Mouse (Mus musculus) megakaryocyte, adult 5-6 weeks (primary cell): ENCODE measurements around the gene Zscan10. TPM values are rescaled to one million over a fixed set of nuclear protein-coding genes. Genes with fewer than 3 reads are reported as not detected.

Experiments used
- ATAC-seq: 2 replicates; pipeline ENCODE4 v1.8.0; 2016; ENCODE audit warnings: mild to moderate bottlenecking, inconsistent platforms; ENCODE audit not compliant: poor library complexity, severe bottlenecking
- total RNA-seq, 2 experiments: library from RNA; stranded (forward) in 1 of 2; stranded (reverse) in 1 of 2; fragments of 153-499, 151-499 nt in 1 of 2; fragments of 221-1000, 200-1000 nt in 1 of 2; gene quantifications; 2 replicates each; pipeline versions ENCODE4 v1.2.3 to v1.2.4; 2015 to 2017

Zscan10 gene
- total RNA-seq (2015) (not detected in 2 replicates), total RNA-seq (2017) (not detected in 2 replicates)

DNA sequence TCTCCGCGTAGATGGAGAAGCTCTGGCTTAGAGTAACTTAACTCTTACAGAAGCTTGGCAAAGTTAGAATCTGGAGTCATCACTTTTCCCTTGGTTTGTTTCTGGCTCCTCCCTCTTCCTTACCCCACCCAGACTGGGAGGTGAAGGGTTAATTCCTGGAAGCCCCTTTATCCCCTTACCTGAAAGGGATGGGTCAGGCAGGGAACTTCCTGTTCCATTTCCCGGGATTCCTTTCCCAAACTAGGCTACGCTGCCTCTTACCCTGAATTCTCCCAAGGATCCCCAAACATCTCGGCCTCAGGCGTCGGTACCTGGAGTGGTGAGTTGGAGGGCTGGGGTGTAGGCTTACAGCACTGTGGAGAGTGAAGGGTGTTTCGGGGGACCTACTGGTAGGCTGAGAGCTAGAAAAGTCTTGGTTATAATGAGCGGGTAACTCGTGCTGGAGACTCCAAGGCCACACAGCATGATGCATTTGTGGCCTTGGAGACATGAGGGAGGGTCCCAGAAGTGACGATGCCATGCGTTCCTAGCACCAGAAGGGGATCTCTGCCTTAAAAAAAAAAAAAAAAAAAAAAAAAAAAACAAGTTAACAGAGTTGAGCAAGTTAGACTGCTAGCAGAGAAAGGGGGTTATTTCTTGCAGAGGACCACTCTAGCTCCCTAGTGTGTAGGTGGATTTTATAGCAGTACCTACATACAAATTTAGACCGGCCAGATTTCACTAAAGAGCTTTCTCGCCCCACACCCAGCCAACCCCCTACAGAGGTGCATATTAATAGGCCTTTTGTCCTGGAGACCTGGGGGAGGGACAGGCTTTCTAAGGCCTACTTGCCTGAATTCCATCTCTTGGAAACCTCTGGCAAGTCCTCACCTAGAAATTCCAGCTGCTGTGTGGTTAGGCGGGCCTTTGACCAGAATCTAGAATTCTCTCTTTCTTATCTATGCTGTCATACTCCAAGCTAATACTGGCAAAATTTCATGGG, at the start of gene Zscan10:
Gene Zscan10, plus strand, starts transcription at position 216 of the 982 bp plus-strand sequence.
- no peak for ATAC-seq

DNA sequence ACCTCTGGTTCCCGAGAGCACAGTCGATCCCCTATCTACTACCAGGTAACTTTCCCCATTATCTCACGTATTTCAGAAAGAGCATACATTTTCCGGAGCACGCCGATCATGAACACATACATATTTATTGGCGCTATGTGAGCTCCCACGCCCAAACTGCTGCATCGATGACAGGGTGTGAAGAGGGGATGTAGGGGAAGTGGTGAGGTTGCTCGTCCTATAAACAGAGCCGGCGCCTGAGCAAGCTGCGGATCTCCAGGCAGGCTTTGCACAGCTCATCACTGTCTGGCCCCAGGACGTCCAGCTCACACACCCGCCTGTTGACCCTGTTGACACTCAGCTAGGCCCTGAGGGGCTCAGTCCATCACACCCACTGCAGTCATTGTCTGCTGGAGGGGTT, 49.8 kb upstream of the Zscan10 start:
- peak; percentile 27 for ATAC-seq

DNA sequence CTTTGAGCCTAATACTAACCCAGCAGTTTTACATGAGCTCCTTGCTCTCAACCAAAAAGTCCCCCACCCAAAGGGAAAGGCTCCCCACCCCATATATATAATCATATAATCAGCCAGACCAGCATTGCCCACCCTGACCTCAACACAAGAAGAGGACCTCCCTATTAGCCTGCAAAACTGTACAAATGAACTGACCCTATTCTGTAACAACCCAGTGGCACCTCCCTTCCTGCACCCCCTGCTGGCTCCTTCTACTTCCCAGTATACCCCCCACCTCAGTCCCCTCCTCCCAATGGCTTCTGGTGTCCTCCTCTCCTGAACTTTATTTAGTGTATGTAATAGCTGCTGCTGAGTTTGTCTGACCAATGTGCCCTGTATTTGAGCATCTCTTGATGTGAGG, 49.2 kb upstream of the Zscan10 start:
- ATAC-seq, result no peak

DNA sequence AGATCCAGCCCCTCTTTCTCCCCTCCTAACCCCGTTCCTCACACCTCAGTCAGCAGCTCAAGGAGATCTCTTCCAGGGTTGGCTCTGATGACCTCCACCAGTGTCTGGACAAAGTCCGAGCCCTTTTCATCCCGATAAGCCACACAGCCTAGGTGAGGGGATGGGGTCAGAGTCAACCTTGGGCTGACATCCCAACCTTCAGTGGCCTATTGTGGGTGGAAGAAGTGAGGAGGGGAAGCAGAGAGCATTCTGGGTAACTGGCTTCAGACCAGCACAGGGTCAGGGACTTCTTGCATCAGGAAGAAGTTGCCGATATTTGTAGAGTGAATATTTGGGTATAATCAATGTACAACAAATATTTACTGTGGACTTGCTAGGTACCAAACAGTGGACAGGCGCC, 48.7 kb upstream of the Zscan10 start:
- no peak for ATAC-seq

DNA sequence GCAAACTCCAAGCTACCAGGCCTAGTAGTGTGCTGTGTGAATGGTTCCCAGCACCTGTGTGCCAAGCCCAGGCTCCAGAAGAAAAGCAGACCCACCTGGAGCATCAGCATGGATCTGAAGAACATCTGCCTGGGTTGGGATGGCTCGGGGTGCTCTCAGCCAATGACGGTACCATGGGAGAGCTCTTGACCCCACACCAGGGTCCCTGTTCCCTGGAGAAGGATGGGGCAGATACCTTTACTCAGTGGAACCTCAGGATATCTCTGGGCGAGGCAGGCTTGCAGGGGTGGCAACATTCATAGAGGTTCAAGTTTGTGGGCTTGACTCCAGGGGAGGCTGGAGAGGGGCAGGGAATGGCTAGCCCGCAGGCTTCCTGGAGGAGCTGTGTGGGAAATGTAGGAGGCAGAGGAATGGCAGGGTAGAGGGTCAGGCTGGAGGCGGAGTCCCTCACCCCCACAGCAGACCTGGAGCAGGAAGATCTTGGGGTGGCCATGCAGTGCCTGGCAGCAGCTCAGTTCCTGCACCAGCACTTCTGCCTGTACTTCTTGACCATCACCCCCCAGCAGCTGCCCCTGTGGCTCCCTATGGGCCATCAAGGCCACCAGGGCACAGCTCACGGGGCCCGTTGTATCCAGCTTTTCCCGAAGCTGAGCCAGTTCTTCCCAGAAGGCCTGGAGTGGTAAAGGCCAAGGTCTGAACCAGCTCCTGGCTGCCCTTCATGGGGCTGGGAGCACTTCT, 47.6 kb upstream of the Zscan10 start:
- no peak for ATAC-seq

DNA sequence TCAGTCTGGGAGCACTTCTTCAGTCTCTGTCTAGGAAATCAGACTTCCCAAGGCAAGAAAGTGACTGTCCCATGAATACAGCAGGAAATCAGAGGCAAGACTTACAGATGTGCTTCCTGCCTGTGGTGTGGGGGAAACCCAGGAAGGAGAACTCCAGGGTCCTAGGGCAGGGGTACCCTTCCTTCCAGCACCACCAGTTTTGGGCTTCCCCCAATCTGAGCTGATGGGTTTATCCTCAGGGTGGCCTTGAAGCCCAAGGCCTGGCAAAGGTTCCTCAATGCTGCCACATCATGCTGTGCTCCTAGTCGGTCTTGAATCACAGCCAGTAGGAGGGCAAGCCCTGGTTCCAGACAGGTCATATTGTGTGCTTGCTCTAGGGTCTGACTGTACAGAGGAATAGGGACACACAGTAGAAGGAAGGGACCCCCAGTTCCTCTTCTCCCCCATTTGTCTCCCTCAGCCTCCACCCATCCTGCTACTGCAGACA, 47.0 kb upstream of the Zscan10 start:
- no peak for ATAC-seq

DNA sequence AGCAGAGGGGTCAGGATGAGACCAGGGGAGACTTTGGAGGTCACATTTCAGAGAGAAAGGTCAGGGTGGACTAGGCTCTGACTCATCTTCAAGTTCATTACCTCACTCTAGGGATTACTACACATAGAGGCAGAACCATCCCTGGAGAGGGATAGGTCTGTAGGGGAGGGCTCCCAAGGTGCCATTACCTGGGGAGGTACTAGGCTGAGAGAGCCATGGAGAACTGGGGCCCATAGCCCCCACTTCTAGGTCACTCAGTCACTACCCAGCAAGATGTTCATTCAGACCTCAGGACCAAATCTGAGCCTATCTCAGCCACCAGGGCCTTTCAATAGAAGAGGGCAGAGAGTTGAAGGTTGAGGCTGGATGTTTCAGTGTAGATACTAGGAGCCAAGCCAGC, 46.3 kb upstream of the Zscan10 start:
- ATAC-seq, result no peak

DNA sequence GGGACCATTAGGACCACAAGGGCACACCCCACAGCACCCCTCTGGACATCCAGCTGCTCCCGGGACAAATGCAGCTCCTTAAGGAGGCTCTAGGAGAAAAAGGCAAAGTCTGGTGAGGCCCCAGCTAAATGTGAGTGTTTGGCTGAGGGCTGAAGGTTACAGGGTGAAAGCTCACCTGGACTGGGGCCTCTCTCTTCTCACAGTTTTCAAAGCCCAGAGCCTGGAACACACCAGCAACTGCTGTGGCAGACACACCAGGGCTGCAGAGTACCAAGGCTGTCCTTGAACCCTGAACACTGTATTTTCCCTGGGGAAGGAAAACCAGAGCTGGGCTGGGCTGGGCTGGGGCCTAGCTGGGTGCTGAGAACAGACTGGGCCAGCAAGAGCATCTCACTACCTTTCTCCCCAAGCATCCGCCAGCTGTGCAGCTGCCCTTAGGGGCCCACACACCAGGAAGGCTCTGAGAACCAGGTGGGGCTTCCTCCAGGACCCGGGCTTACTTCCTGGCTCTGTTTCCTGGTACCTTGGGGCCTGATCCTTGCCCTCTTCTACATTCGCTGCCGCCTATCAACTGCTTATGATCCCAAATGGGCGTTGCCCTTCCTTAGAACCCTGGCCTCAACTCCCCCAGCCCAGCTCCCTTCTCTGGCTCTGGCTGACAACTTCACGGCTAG, 45.3 kb upstream of the Zscan10 start:
- ATAC-seq, result no peak

DNA sequence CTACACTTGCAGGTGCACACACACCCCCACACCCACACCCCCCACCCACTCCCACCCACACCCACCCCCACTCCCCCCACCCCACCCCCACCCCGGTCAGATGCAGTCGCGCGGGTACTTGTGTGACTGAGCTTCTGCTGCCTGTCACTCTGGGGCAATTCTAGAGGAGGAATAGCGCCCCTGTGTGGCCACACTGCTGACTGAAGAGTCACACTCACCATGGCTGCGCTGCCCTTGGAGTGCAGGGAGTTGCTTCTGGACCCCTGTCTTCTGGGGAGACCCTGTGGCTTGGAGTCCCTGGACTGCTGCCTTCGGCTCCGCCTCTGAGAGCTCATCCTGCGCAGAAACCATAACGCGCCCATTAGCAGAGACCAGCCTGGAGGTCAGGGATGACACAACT, 40.9 kb upstream of the Zscan10 start:
- ATAC-seq, result no peak

DNA sequence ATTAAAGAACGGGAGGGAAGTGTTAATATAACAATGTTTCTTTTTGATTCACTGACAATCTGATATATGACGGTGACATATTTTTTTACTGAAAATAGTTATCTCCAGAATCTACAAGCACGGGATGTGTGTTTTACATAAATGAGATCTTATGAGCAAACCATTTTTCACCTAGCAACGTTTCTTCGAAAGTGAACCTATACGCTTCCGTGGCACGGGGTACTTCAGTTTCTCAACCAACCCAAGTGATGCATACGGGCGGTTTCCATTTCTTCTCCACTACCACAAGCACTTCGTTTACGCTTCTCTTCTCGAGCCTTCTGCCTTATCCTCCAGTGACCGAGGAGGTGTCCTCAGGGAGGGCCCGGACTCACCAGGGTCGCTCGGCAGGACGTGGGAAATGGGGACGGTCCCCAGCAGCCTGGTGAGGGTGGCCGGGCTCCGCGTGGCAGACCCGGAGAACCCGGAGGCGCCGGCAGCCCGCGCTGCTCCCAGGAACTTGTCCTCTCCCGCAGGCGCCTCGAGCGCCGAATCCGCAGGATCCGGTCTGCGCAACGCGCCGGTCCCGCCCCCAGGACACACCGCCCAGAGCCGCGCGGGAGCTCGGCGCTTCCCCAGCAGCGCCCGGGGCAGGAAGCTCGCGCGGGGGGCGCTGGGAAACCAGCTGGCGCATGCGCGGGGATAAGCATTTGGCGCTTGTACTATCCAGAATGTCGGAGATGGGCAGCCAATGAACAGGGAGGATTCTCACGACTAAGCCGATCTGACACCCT, 36.9 kb upstream of the Zscan10 start, which contains the start of gene Zfp213:
Gene Zfp213, minus strand, starts transcription at position 644 of the 773 bp plus-strand sequence.
- peak; percentile 95 for ATAC-seq

DNA sequence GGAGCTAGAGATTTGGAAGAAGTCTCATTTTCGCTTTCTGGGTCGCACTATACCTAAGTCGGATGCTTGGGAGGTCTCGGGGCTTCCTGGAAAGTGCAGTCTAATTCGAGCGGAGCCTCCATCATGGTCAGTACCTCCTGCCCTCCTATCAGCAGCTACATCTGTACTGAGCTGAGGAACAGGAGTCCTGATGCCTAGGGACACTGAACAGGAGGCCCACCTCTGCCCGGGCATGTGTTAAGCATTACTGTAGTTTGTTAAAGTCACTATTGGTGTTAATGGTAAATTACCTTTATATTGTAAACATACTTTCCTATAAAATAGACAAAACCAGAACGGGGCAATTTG, 36.3 kb upstream of the Zscan10 start:
- no peak; the same call in 1 of the 2 replicates for ATAC-seq

DNA sequence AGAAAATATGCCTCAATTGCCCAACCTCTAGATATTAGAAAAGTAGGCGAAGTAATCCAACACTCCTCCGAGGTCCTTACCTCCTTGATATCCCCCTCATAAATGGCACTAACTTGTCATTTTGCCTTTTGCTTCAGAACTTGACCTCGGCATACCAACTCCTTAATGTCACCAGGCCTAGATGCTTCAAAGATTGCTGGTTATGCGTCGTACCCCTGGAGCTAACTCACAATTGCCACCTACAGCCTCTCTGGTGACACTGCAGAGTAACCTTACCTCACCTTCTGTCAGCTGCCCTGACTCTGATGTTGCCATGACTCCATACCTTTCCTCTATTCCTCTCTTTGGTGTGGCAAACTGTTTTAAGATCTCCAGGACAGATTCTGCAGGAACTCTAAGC, 33.9 kb upstream of the Zscan10 start:
- no peak for ATAC-seq

DNA sequence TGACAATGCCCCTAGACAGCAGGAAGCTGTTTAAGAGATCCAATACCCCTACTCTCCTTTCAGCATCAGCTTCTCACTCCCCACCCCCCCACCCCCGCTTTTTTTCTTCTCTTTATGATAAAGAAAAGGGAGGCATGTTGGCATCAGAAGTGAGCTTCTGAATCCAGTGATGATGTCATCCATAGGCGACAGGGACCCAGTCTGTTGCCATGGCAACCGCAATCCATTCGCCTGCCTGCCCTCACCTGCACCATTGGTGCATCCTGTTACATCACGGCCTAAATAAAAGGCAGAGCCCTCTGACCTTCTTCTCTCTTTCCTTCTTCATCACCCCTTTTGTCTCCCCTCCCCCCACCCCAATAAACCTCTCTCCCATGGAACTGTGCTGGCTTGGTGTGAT, 32.3 kb upstream of the Zscan10 start:
- no peak for ATAC-seq

DNA sequence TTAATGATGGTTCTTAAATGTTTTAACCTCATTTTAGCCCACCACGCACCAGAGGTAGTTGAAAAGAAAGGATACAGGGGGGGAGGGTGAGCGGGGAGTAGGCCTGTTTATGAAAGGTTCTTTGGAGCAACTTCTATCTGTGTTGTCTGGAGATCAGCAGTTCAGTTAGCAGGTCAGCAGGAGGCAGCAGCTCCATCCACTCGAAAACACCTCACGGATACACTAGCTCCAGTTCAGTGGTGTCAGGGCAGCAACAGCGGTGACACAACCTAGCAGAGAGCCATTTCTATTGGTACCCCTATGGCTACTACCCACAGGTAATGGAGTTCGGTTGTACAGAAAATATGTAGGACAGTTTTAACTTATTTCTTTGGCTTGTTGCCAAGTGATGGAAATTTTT, 30.6 kb upstream of the Zscan10 start:
- ATAC-seq, result peak; percentile 96

DNA sequence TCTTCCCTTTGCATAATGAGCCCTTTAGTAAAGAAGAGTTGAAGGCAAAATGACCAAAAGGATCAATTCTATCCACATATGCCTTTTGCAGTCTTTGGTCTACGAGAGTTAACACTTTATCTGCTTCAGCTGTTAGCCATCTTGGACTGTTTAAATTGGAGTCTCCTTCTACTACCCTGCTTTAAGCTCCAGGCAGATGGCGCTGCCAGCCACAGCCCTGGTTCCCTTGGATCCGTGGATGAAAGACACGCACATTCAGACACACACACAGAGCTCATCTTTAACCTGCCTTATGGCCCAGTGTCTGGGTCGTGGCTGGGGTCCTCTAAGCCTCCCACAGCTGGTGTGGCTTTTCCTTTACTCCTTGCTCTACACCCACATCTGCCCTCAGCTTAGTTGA, 29.6 kb upstream of the Zscan10 start:
- no peak for ATAC-seq

DNA sequence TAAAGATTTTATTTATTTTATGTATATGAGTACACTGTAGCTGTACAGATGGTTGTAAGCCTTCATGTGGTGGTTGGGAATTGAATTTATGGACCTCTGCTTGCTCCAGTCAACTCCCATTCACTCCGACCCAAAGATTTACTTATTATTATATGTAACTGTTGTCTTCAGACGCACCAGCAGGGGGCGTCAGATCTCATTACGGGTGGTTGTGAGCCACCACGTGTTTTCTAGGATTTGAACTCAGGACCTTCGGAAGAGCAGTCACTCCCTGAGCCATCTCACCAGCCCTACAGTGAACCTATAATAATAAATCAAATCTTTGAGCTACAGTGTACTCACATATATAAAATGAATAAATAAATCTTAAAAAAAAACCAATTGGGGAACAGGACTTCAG, 28.6 kb upstream of the Zscan10 start:
- no peak for ATAC-seq

DNA sequence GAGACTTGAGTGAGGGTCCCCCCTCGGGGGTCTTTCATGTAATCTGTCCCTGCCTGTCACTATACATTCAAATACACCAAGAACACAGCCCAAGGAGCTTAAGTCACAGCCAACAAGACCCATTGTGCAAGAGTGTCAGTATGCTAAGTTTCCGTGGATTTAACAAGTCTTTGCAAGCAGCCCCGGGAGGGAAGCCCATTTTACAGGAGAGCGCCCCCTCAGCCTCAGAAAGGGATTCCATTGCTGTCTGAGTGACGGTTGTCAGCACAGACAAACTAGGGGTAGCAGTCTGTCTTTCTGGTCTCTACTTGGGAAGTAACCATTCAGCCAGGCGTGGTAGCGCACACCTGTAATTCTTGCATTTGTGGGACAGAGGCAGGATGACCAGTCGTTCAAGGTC, 26.5 kb upstream of the Zscan10 start:
- ATAC-seq, result no peak

DNA sequence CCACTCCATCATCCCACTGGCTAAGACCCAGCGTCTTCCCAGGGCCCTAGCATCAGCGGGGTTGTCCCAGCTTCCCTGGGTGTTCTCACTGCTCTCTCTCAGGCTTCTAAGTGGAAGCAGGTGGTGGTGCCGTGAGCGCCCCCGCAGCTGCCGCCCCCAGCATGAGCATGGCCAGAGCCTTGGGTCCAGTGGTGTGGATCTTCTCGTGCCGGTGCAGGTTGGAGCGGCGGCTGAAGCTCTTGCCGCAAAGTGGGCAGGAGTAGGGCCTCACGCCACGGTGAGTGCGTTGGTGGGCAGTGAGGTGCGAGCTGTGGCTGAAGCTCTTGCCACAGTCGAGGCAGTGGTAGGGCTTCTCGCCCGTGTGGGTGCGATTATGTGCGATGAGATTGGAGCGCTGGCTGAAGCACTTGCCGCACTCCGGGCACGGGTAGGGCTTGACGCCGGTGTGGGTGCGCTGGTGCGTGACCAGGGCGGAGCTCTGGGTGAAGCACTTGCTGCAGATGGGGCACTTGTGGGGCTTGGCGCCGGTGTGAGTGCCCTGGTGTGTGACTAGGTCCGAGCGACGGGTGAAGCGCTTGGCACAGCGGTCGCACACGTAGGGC, 24.6 kb upstream of the Zscan10 start:
- ATAC-seq, result no peak

DNA sequence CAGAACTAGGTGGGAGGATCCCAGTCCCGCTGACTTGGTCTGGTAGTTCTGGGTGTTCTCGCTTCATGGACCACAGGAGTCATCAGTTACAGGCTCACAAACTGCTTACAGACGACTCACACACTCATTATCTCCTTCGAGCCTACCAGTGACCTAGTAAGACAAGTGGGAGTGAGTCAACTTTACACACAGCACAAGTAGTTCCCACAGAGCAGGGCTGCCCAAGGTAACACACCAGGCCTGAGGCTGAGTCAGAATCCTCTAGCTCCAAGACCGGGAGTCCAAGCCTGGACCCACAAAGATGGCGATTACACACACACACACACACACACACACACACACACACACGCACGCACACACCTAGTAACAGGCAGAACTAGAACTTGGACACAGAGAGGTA, 15.9 kb upstream of the Zscan10 start:
- ATAC-seq, result no peak
